Mouse (Mus musculus): ENCODE measurements around the gene Dnmt3l.
"Not testable (repeated sequence)": the region's sequence is repeated elsewhere in the genome, so short reads cannot be mapped to it uniquely, and the experiment has no call there.

GRCm38 (mm10) chr10:78025453-78025852 lies 16.3 kb upstream of the Dnmt3l start:
- peak; percentile 11; the same call in 1 of the 2 replicates for TF ChIP-seq CTCF (conservative IDR thresholded peaks at IDR 0.05; ENCODE audit: low read length)
- TF ChIP-seq POU5F1, NANOG (IDR thresholded peaks at IDR 0.05; ENCODE audit: borderline replicate concordance, low read length): not testable (repeated sequence)
